Mouse (Mus musculus) lung, postnatal 10 days (tissue): ENCODE measurements at regions not wholly inside any gene's neighbourhood (a gene's known extent, or its start where the extent isn't known, plus 50 kb on each side); places are given as distances from the start of the nearest gene placed in this dataset.

Experiments
- DNase-seq: peaks from one replicate; pipeline ENCODE4 v3.0.0; 2021

- DNase-seq, result no peak
These were observed 154.7 kb upstream of the Id2 start for GRCm38 (mm10) chr12:25251411-25252171.

GRCm38 (mm10) chr12:25250881-25251280 is 153.9 kb upstream of the Id2 start:
- no peak for DNase-seq

- peak; percentile 48 for DNase-seq
These were observed 151.9 kb upstream of the Id2 start for GRCm38 (mm10) chr12:25248681-25249366.

GRCm38 (mm10) chr12:25246566-25246965 is 149.6 kb upstream of the Id2 start:
- DNase-seq, result no peak

- no peak for DNase-seq
These were observed 148.7 kb upstream of the Id2 start for GRCm38 (mm10) chr12:25245661-25246060.

- no peak for DNase-seq
These were observed 148.3 kb upstream of the Id2 start for GRCm38 (mm10) chr12:25245251-25245650.

- DNase-seq, result no peak
These were observed 147.7 kb upstream of the Id2 start for GRCm38 (mm10) chr12:25244666-25245065.

- no peak for DNase-seq
These were observed 147.0 kb upstream of the Id2 start for GRCm38 (mm10) chr12:25243901-25244300.

GRCm38 (mm10) chr12:25242369-25242768 is 145.4 kb upstream of the Id2 start:
- DNase-seq, result no peak

GRCm38 (mm10) chr12:25241675-25242074 is 144.7 kb upstream of the Id2 start:
- no peak for DNase-seq

GRCm38 (mm10) chr12:25240796-25241195 is 143.9 kb upstream of the Id2 start:
- no peak for DNase-seq

GRCm38 (mm10) chr12:25240142-25240541 is 143.2 kb upstream of the Id2 start:
- peak; percentile 35 for DNase-seq

GRCm38 (mm10) chr12:25235071-25235470 is 138.1 kb upstream of the Id2 start:
- no peak for DNase-seq

- no peak for DNase-seq
These were observed 137.7 kb upstream of the Id2 start for GRCm38 (mm10) chr12:25234636-25235035.

- DNase-seq, result no peak
These were observed 136.1 kb upstream of the Id2 start for GRCm38 (mm10) chr12:25233027-25233535.

GRCm38 (mm10) chr12:25232358-25233026 is 135.6 kb upstream of the Id2 start:
- no peak for DNase-seq

GRCm38 (mm10) chr12:25228708-25229107 is 131.8 kb upstream of the Id2 start:
- DNase-seq, result no peak

- no peak for DNase-seq
These were observed 130.8 kb upstream of the Id2 start for GRCm38 (mm10) chr12:25227736-25228135.

- no peak for DNase-seq
These were observed 127.7 kb upstream of the Id2 start for GRCm38 (mm10) chr12:25224644-25225043.

GRCm38 (mm10) chr12:25224201-25224600 is 127.3 kb upstream of the Id2 start:
- no peak for DNase-seq

GRCm38 (mm10) chr12:25223539-25223938 is 126.6 kb upstream of the Id2 start:
- DNase-seq, result no peak

GRCm38 (mm10) chr12:25220780-25221106 is 123.8 kb upstream of the Id2 start:
- no peak for DNase-seq

GRCm38 (mm10) chr12:25220096-25220779 is 123.3 kb upstream of the Id2 start:
- no peak for DNase-seq
